In the genomic region with DNA sequence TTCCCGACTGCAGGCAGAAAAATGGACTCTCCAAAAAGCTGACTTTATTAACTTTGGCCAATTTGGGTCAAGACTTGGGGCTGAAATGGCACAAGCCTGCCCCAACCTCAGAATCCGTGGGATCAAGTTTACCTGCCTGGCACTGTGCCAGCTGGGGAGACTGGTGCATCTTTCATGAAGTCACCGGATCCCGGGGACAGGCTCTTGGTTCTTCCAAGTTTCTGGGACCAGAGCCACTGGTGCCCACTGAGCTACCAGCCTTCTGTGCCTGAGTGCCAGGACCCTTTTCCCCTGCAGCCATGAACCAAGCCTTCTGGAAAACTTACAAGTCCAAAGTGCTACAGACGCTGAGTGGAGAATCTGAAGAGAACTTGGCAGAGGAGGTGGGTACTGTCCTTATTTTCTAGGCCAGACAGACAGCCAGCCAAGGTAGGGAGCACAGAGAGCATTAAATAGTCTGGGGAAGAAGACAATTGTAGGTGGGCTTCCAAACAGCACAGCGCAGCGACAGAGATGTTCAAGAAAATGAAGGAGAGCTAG, we compare ENCODE assay signal across 10 mouse cellular contexts. TPM values are rescaled to one million over a fixed set of nuclear protein-coding genes. Genes with fewer than 3 reads are reported as not detected.
A peak's percentile ranks its signal among the peaks of the same experiment; 100 is the strongest.
DNase-seq lines count a peak whose midpoint lies in the region; ATAC-seq lines count a peak whose summit lies in the region.
"Had no signal": no experiment of that assay in that cellular context is flagged by ENCODE, and none has a peak within 500 bp of the region (broad histone marks: within the 10 kb centered on the region; RNA-seq: fewer than 3 reads in every experiment).

A gene (plus strand): TSS at position 217 of the 540 bp plus-strand sequence.

- 78% methylated on average over 7 of the region's 7 CpGs for WGBS in limb, embryonic 12.5 days
- WGBS in stomach, embryonic 16.5 days: 72% methylated on average over 7 of the region's 7 CpGs

- H3K27ac ChIP-seq in limb, embryonic 12.5 days: no peak within 1 kb of the TSS
- H3K27ac ChIP-seq in stomach, embryonic 16.5 days (ENCODE audit: low read length): no peak within 1 kb of the TSS

- ATAC-seq in megakaryocyte, adult 5-6 weeks (ENCODE audit: poor library complexity, severe bottlenecking): no peak
- ATAC-seq in limb, embryonic 12.5 days (ENCODE audit: insufficient number of reproducible peaks, insufficient read depth, low FRiP score, low TSS enrichment, low read depth): no peak
- ATAC-seq in stomach, embryonic 16.5 days (ENCODE audit: insufficient read depth, low FRiP score): no peak

- no peak within 1 kb of the TSS for H3K9ac ChIP-seq in limb, embryonic 12.5 days (replicated peaks)
- peak within 1 kb of the TSS; percentile 86 for H3K9ac ChIP-seq in stomach, embryonic 16.5 days (ENCODE audit: low read length)

- H3K4me1 ChIP-seq in megakaryocyte, embryonic 14.5 days: peaks cover 49% of the 10 kb centered on the region
- H3K4me1 ChIP-seq in limb, embryonic 12.5 days (replicated peaks): peaks cover 32% of the 10 kb centered on the region
- peaks cover 27% of the 10 kb centered on the region for H3K4me1 ChIP-seq in stomach, embryonic 16.5 days (ENCODE audit: control insufficient read depth, insufficient read depth, low read length)

- peak within 1 kb of the TSS; percentile 94 for H3K4me2 ChIP-seq in limb, embryonic 12.5 days
- peak within 1 kb of the TSS; percentile 95 for H3K4me2 ChIP-seq in stomach, embryonic 16.5 days (ENCODE audit: low read depth, low read length)

- H3K9me3 ChIP-seq in megakaryocyte, embryonic 14.5 days: peaks cover 4% of the 10 kb centered on the region; the same call in 1 of the 2 replicates
- no peaks in the 10 kb centered on the region for H3K9me3 ChIP-seq in limb, embryonic 12.5 days
- no peaks in the 10 kb centered on the region for H3K9me3 ChIP-seq in stomach, embryonic 16.5 days (replicated peaks; ENCODE audit: control insufficient read depth, low read length)

- H3K4me3 ChIP-seq in megakaryocyte, embryonic 14.5 days (replicated peaks): peak within 1 kb of the TSS; percentile 94
- H3K4me3 ChIP-seq in limb, embryonic 12.5 days (replicated peaks): peak within 1 kb of the TSS; percentile 83
- peak within 1 kb of the TSS; percentile 87 for H3K4me3 ChIP-seq in stomach, embryonic 16.5 days (replicated peaks; ENCODE audit: low read length)

- H3K27me3 ChIP-seq in megakaryocyte, embryonic 14.5 days (replicated peaks): peaks cover 58% of the 10 kb centered on the region
- H3K27me3 ChIP-seq in limb, embryonic 12.5 days: peaks cover 59% of the 10 kb centered on the region
- H3K27me3 ChIP-seq in stomach, embryonic 16.5 days (ENCODE audit: control insufficient read depth, insufficient read depth, low read length): peaks cover 51% of the 10 kb centered on the region

- H3K36me3 ChIP-seq in megakaryocyte, embryonic 14.5 days (replicated peaks; ENCODE audit: low read length): peaks cover 9% of the 10 kb centered on the region
- no peaks in the 10 kb centered on the region for H3K36me3 ChIP-seq in limb, embryonic 12.5 days
- no peaks in the 10 kb centered on the region for H3K36me3 ChIP-seq in stomach, embryonic 16.5 days (ENCODE audit: control insufficient read depth, insufficient read depth, low read length)

- DNase-seq in cerebellum, adult 9-10 months: peak; percentile 26
- no peak for DNase-seq in cerebellum, adult 11-12 months
- DNase-seq in embryo, embryonic 11 days: no peak
- DNase-seq in layer of hippocampus, postnatal 14 days (ENCODE audit: low spot score in 2 of 2): no peak

RNA-seq across cellular contexts. Expression of the gene that starts here (rescaled TPM):
- polyA plus RNA-seq in megakaryocyte, embryonic 14.5 days (2012; ENCODE audit: insufficient read depth, low replicate concordance): not detected in 2 replicates
- total RNA-seq in megakaryocyte, adult 5-6 weeks (2015): not detected in 2 replicates
- total RNA-seq in megakaryocyte, adult 5-6 weeks (2017): not detected in 2 replicates
- not detected in 2 replicates for polyA plus RNA-seq in limb, embryonic 12.5 days (2016; fragmentation: Nextera tagmentation; extraction: Ambion mirVana)
- not detected in 2 replicates for polyA plus RNA-seq in stomach, embryonic 16.5 days (2015; fragmentation: Nextera tagmentation; extraction: Ambion mirVana)
- total RNA-seq in layer of hippocampus, postnatal 14 days (2021): not detected
- total RNA-seq: liver, adult 2 months had no signal
- polyA plus RNA-seq: C2C12; liver, adult 2 months had no signal
